Mouse (Mus musculus): ENCODE measurements at regions not wholly inside any gene's neighbourhood (a gene's known extent, or its start where the extent isn't known, plus 50 kb on each side); places are given as distances from the start of the nearest gene placed in this dataset.
A peak's percentile ranks its signal among the peaks of the same experiment; 100 is the strongest.

DNA sequence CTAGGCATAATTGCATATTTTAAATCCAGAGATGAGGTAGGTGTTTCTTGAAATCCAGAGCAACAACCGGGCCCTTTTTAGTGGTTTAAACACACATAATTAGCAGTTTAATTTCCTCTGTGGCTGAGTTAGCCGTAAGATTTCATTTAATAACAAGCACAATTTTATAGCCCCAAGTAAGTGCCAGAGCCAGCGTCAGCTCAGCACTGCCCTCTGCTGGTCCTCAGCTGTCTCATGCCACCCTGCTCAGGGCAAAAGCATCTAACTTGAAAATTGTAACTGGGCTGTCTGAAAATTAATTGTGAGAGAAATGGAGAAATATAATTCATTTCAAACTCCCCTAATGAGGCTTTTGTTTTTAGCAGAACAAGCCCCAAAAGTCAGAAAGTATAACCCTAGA lies 437.7 kb upstream of the Tle4 start:
- DNase-seq = peak; percentile 63 to 69

GRCm38 (mm10) chr19:15033921-15034320 lies 436.1 kb upstream of the Tle4 start:
- no peak for DNase-seq

DNA sequence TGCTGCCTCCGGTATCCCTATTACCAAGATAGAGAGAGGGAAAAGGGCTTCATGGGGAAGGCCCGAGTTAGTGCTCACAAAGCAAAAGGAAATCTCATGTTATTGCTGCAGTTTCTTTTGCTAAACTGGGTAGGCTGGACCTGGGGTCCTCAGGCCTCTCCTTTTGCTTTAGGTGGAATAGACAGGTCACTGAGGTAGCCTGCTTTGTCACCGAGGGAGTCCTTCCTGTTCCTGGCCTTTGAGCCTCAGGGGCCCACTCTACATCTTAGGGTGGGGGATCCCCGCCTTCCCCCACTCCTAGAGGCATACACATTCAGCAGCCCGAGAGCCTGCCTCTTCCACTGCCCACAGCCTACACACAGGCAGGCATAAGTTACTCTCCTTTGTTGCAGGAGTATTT lies 435.5 kb upstream of the Tle4 start:
- DNase-seq = no peak

DNA sequence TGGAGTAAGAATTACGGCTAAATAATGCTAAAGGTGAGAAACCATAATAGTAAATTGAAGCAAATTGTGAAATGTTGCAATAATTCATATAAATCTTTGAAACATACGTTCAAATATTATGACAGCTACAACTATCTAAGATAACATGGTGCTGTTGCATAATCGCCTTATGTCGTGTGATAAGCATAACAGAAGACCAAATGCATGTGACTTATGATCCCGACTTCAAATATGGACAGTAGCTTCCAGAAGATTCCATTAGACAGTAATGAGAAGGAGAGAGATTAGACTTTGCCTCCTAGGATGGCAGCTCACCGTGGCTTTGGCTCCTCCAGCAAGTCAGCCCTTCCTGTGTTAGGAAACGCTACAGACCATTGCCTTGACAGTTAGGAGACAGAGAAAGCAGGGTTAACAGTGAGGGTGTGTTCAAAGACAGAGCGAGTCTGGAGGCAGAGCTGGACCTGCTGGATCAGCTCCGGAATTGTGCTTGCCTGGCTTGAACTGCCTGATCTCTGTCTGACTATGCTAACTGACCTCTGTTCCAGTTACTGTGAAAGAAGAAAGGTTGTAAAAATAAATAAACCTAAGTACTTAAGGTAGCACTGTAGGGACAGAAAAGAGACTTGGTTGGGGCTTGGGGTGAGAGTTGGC lies 434.6 kb upstream of the Tle4 start:
- DNase-seq = no peak

GRCm38 (mm10) chr19:15031483-15031882 lies 433.6 kb upstream of the Tle4 start:
- DNase-seq = no peak

DNA sequence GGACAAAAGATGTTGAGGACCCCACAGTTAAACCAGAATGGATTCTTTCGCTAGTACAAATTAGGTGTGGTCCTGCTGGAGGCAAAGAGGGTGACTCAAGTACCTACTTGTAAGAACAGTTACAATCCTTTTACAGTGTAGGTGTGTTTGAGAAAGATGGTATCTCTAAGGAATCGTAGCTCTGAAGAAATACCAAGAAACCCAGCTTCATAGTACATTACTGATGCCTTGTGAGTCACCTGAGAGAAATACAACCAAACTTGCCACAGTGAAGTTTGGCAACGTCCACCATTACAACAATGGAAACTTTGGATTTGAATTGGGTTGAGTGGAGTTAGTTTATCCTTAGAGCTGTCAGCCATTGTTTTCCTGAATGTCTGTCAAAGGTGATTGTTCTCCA lies 405.7 kb upstream of the Tle4 start:
- no peak for DNase-seq

GRCm38 (mm10) chr19:14993344-14993743 lies 395.5 kb upstream of the Tle4 start:
- no peak for DNase-seq

DNA sequence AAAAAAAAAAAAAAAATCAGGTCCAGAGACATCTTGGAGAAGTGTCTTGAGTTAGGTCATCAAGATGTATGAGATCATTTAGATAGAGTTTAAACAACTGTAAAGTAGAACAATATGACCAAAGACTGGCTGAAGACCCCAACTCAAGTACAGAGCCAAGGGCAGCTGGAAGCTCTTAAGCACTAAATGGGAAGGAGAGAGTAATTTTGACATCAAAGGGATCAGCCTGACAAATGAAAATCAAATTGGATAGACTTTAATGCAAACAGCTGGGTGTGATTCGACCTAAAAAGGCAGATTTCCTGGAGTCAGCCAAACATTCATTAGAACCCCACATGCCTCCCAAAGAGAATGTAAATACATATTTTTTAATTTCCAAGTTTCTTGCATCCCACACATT lies 372.3 kb upstream of the Tle4 start:
- DNase-seq = no peak

GRCm38 (mm10) chr19:14968283-14968682 lies 370.4 kb upstream of the Tle4 start:
- DNase-seq = no peak

DNA sequence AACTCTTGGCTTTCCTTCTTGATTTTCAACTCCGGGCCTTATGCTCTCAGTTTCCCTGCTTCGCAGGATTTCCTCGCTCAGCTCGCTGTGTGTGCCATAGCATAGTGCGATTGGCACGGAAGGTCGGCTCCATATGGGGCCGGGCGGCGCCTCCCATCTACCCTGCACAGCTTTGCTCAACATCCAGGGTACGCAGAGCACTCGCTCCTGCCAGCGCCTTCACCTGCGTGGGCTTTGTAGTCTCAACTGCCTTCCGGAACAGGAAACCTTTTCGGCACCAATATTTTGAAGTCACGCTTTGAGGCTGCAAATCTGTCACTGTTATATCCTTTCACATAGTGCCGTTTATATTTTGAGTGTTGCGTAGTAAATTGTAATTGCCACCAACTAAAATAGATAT lies 359.9 kb upstream of the Tle4 start:
- no peak for DNase-seq

- no peak for DNase-seq
Observed at GRCm38 (mm10) chr19:14957154-14957553, 359.3 kb upstream of the Tle4 start.

GRCm38 (mm10) chr19:14956392-14956791 lies 358.5 kb upstream of the Tle4 start:
- DNase-seq = no peak

DNA sequence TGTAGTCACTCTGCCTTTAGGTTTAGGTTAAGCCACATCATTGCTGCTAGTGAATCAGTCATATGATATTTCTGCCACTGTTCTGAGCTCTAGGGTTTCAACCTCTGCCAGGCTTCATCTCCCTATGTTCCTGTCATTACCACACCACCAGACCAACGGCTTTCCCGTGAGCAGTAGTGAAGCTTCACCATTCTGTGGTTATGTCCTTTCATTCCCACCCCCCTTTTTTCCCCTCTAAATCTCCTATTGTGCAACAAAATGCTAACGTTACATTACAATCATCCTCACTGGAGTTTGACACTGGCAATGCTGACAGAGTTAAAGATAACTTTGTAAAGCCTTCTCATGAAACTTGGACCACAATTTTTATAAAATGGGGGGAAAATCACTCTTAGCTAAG lies 358.1 kb upstream of the Tle4 start:
- DNase-seq = no peak

DNA sequence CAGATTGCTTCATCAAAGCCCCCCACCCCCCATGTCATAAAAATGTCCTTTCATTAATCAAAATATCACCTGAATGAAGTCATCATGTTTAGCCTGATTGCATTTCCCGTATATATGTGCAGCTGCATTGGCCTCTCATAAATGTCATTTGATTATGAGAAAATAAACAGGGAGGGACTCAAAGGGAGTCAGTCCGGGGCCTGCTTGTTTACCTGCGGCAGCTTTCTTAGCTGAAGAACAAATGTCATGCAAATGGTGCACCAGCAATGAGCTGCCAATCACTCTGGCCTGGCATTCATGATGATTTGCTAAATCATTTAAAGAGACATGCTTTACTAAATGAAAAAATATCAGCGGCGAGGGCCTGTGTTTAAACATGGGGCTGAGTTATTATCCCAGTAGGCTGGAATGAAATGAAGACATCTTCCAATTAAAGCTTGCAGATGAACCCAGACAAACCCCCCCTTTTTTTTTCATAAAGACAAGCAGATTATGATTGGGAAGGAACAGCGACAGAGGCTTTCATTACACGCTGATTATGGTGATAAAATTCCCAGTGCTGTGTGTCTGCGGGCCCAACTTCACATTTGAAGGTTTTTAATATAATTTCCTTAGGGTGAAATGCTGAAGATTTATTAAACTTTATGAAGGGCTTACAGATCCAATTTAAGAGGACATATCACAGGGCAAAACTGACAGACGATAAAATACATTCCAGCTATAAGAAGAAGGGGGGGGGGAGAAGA lies 342.5 kb upstream of the Tle4 start:
- no peak for DNase-seq

- DNase-seq = no peak
Observed at GRCm38 (mm10) chr19:14922238-14922637, 324.4 kb upstream of the Tle4 start.

GRCm38 (mm10) chr19:14911056-14911850 lies 313.4 kb upstream of the Tle4 start:
- DNase-seq = no peak

GRCm38 (mm10) chr19:14894875-14895274 lies 297.0 kb upstream of the Tle4 start:
- DNase-seq = no peak

GRCm38 (mm10) chr19:14892390-14892758 lies 294.5 kb upstream of the Tle4 start:
- DNase-seq = no peak

- no peak for DNase-seq
Observed at GRCm38 (mm10) chr19:14891689-14892389, 294.0 kb upstream of the Tle4 start.

DNA sequence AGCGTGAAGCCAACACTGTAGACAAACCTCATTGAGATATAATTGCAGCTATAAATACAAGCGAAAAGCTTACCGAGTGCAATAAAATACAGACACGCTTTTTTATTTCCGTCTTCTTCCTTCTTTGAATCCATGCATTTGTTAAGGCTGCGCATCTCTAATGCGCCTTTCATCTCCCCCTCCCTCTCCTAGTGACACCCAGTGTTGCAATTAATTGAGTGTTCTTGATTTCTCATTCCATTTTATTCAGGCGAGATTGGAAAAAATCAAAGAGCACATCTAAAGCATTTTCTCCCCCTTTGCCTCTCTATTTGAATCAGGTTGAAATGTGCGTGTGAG lies 293.2 kb upstream of the Tle4 start:
- no peak for DNase-seq

DNA sequence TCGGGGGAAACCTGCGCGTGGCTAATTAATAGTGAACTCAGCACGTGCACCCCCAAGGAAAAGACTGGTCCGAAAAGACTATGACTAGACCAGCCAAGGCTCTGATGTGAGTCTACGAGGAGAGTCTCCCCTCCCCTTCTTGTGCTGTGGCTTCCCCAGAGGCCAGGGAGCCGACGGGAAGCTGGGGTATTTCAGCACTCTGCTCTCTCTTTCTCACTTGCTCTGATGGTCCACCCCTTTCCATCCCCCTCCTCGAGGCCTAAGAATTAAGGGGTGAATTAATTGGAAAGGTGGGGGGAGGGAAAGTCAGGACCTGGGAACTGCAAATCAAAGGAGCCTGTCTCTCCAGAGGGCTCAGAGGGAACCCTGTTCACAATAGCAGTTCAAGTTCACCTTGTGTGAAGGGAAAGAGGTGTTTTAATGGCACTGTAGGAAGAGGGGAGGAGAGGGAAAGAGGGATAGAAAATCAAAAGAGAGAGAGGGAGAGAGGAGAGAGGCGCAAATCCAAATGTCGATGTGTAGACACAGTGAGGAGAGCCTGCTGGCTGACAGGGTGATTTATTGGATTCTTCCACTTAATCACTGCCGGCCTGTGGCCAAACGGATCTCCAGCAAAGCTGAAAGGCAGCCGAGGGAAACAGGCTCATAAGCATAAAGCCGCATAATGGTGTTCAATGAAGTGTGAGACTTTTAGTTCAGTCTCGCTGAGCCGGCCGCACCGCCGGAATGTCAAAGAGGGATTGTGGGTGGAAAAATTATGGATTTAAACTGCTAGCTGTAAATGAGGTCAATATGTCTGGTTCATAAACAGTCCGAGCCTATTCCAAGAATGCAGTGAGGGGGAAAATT lies 292.6 kb upstream of the Tle4 start:
- DNase-seq = peak; percentile 34 to 35

DNA sequence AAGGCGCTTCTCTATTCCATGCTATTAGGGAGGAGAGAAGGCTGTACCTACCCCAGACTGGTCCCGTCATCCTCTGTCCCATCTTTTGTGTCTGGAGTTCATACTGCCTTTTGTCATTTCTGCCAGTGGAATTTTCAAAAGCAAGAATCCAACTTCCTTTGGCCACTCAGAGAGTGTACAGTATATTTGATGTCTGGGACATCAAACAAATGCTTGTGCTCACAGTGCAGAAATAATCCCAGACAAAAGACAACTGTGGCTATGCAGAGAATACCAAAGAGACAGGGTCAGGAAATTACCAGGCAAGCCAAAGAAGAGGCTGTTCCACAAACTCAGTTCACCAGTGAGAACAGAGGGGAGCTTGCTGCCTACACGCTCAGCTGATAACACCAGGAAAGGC lies 291.9 kb upstream of the Tle4 start:
- no peak for DNase-seq

All from cerebellum, postnatal 36 days (tissue).